Mouse (Mus musculus): ENCODE results near the gene Pkm.

GRCm38 (mm10) chr9:59659036-59660026 is 3.2 kb downstream of the Pkm start:
- TF ChIP-seq GATA1 (IDR thresholded peaks at IDR 0.05; ENCODE audit: borderline replicate concordance, low read length) (no peak), FLI1 (IDR thresholded peaks at IDR 0.05; ENCODE audit: low read length) (no peak)
